Mouse (Mus musculus): Measurements from ENCODE around the gene Polr3g. TPM values are rescaled to one million over a fixed set of nuclear protein-coding genes. Genes with fewer than 3 reads are reported as not detected.
A peak's percentile ranks its signal among the peaks of the same experiment; 100 is the strongest.
"Not testable (repeated sequence)": the region's sequence is repeated elsewhere in the genome, so short reads cannot be mapped to it uniquely, and the experiment has no call there.

Gene Polr3g
- 17.7 and 24.9 TPM in 2 replicates for polyA plus RNA-seq (2016; fragmentation: Nextera tagmentation; extraction: Ambion mirVana)

- peak; percentile 95 for DNase-seq (ENCODE audit: low spot score)
- Histone ChIP-seq H3K4me1 (peaks cover 40% of the 10 kb centered on the region), H3K4me3 (peak within 1 kb of the TSS; percentile 89), H3K27ac (replicated peaks) (peak within 1 kb of the TSS; percentile 89), H3K36me3 (0 out of 2 replicates have a peak, but pooled peaks cover 4% of the 10 kb centered on the region), H3K9me3 (replicated peaks) (no peaks in the 10 kb centered on the region), H3K27me3 (ENCODE audit: low read depth, poor library complexity, severe bottlenecking) (peaks cover 9% of the 10 kb centered on the region)
- under 1% methylated on average over 61 of the region's 61 CpGs for WGBS
Measured at GRCm38 (mm10) chr13:81710775-81711545, at the start of gene Polr3g, which contains the start of gene Mblac2. TSS of gene Polr3g (minus strand) at chr13:81711013. TSS of gene Mblac2 (plus strand) at chr13:81711341.

GRCm38 (mm10) chr13:81760379-81760778 is 49.6 kb upstream of the Polr3g start:
- peak; percentile 46 for DNase-seq (ENCODE audit: low spot score)
- Histone ChIP-seq H3K4me3 (no peak overlapping the region), H3K27ac (replicated peaks) (no peak overlapping the region), H3K36me3 (no peaks in the 10 kb centered on the region), H3K4me1 (no peaks in the 10 kb centered on the region), H3K9me3 (replicated peaks) (no peaks in the 10 kb centered on the region), H3K27me3 (ENCODE audit: low read depth, poor library complexity, severe bottlenecking) (no peaks in the 10 kb centered on the region)
- WGBS, result 37% methylated on average over 3 of the region's 3 CpGs

- Histone ChIP-seq H3K27me3 (ENCODE audit: low read depth, poor library complexity, severe bottlenecking) (no peaks in the 10 kb centered on the region), H3K9me3 (replicated peaks) (no peaks in the 10 kb centered on the region), H3K27ac (replicated peaks) (no peak overlapping the region), H3K36me3 (no peaks in the 10 kb centered on the region), H3K4me1 (no peaks in the 10 kb centered on the region), H3K4me3 (no peak overlapping the region)
- 92% methylated on average over 5 of the region's 5 CpGs for WGBS
- DNase-seq (ENCODE audit: low spot score), result no peak
Measured at GRCm38 (mm10) chr13:81757058-81757660, 46.3 kb upstream of the Polr3g start.

GRCm38 (mm10) chr13:81755324-81755723 is 44.5 kb upstream of the Polr3g start:
- no peak for DNase-seq (ENCODE audit: low spot score)
- Histone ChIP-seq H3K36me3 (no peaks in the 10 kb centered on the region), H3K4me1 (no peaks in the 10 kb centered on the region), H3K27me3 (ENCODE audit: low read depth, poor library complexity, severe bottlenecking) (no peaks in the 10 kb centered on the region), H3K27ac (replicated peaks) (no peak overlapping the region), H3K9me3 (replicated peaks) (no peaks in the 10 kb centered on the region), H3K4me3 (no peak overlapping the region)
- WGBS, result 84% methylated on average over 1 of the region's 1 CpGs

- H3K4me3 ChIP-seq, result no peak overlapping the region
- no peaks in the 10 kb centered on the region for H3K4me1 ChIP-seq
- no peaks in the 10 kb centered on the region for H3K36me3 ChIP-seq
- no peak overlapping the region for H3K27ac ChIP-seq (replicated peaks)
- DNase-seq (ENCODE audit: low spot score), result no peak
- H3K27me3 ChIP-seq (ENCODE audit: low read depth, poor library complexity, severe bottlenecking), result no peaks in the 10 kb centered on the region
- no peaks in the 10 kb centered on the region for H3K9me3 ChIP-seq (replicated peaks)
Measured at GRCm38 (mm10) chr13:81754878-81755277, 44.1 kb upstream of the Polr3g start.

- Histone ChIP-seq H3K4me1 (0 out of 2 replicates have a peak, but pooled peaks cover 3% of the 10 kb centered on the region), H3K27ac (replicated peaks) (no peak overlapping the region), H3K36me3 (no peaks in the 10 kb centered on the region), H3K27me3 (ENCODE audit: low read depth, poor library complexity, severe bottlenecking) (no peaks in the 10 kb centered on the region), H3K9me3 (replicated peaks) (peaks cover 11% of the 10 kb centered on the region), H3K4me3 (no peak overlapping the region)
- WGBS, result 30% methylated on average over 2 of the region's 2 CpGs
- DNase-seq (ENCODE audit: low spot score), result no peak
Measured at GRCm38 (mm10) chr13:81744092-81744396, 33.2 kb upstream of the Polr3g start.

- no peaks in the 10 kb centered on the region for H3K36me3 ChIP-seq
- no peaks in the 10 kb centered on the region for H3K27me3 ChIP-seq (ENCODE audit: low read depth, poor library complexity, severe bottlenecking)
- no peak overlapping the region for H3K27ac ChIP-seq (replicated peaks)
- H3K9me3 ChIP-seq (replicated peaks), result peaks cover 11% of the 10 kb centered on the region
- 41% methylated on average over 10 of the region's 10 CpGs for WGBS
- 0 out of 2 replicates have a peak, but pooled peaks cover 3% of the 10 kb centered on the region for H3K4me1 ChIP-seq
- DNase-seq (ENCODE audit: low spot score), result no peak
- no peak overlapping the region for H3K4me3 ChIP-seq
Measured at GRCm38 (mm10) chr13:81743391-81744091, 32.7 kb upstream of the Polr3g start.

GRCm38 (mm10) chr13:81740898-81741297 is 30.1 kb upstream of the Polr3g start:
- Histone ChIP-seq H3K36me3 (no peaks in the 10 kb centered on the region), H3K9me3 (replicated peaks) (peaks cover under 1% of the 10 kb centered on the region; the same call in 1 of the 2 replicates), H3K27ac (replicated peaks) (no peak overlapping the region), H3K4me3 (no peak overlapping the region), H3K4me1 (0 out of 2 replicates have a peak, but pooled peaks cover 3% of the 10 kb centered on the region), H3K27me3 (ENCODE audit: low read depth, poor library complexity, severe bottlenecking) (no peaks in the 10 kb centered on the region)
- no peak for DNase-seq (ENCODE audit: low spot score)
- 45% methylated on average over 3 of the region's 3 CpGs for WGBS

- 93% methylated on average over 5 of the region's 5 CpGs for WGBS
- Histone ChIP-seq H3K27ac (replicated peaks) (no peak overlapping the region), H3K27me3 (ENCODE audit: low read depth, poor library complexity, severe bottlenecking) (no peaks in the 10 kb centered on the region), H3K36me3 (no peaks in the 10 kb centered on the region), H3K4me3 (no peak overlapping the region), H3K4me1 (no peaks in the 10 kb centered on the region), H3K9me3 (replicated peaks) (no peaks in the 10 kb centered on the region)
- DNase-seq (ENCODE audit: low spot score), result no peak
Measured at GRCm38 (mm10) chr13:81736606-81737005, 25.8 kb upstream of the Polr3g start.

GRCm38 (mm10) chr13:81730362-81730761 is 19.5 kb upstream of the Polr3g start:
- Histone ChIP-seq H3K27ac (replicated peaks) (no peak overlapping the region), H3K27me3 (ENCODE audit: low read depth, poor library complexity, severe bottlenecking) (no peaks in the 10 kb centered on the region), H3K36me3 (no peaks in the 10 kb centered on the region), H3K4me1 (no peaks in the 10 kb centered on the region), H3K4me3 (no peak overlapping the region), H3K9me3 (replicated peaks) (no peaks in the 10 kb centered on the region)
- no peak for DNase-seq (ENCODE audit: low spot score)
- 94% methylated on average over 1 of the region's 1 CpGs for WGBS

GRCm38 (mm10) chr13:81729102-81729501 is 18.3 kb upstream of the Polr3g start:
- Histone ChIP-seq H3K4me1 (no peaks in the 10 kb centered on the region), H3K27me3 (ENCODE audit: low read depth, poor library complexity, severe bottlenecking) (no peaks in the 10 kb centered on the region), H3K9me3 (replicated peaks) (no peaks in the 10 kb centered on the region), H3K27ac (replicated peaks) (no peak overlapping the region), H3K36me3 (no peaks in the 10 kb centered on the region), H3K4me3 (no peak overlapping the region)
- no peak for DNase-seq (ENCODE audit: low spot score)
- WGBS, result 90% methylated on average over 4 of the region's 4 CpGs

GRCm38 (mm10) chr13:81728141-81728540 is 17.3 kb upstream of the Polr3g start:
- H3K36me3 ChIP-seq; H3K4me3 ChIP-seq; H3K27ac ChIP-seq (replicated peaks); H3K4me1 ChIP-seq; DNase-seq (ENCODE audit: low spot score); H3K27me3 ChIP-seq (ENCODE audit: low read depth, poor library complexity, severe bottlenecking); H3K9me3 ChIP-seq (replicated peaks): not testable (repeated sequence)
- WGBS, result 55% methylated on average over 12 of the region's 12 CpGs

GRCm38 (mm10) chr13:81713896-81714295 is 3.1 kb upstream of the Polr3g start:
- Histone ChIP-seq H3K36me3 (no peaks in the 10 kb centered on the region), H3K4me3 (no peak overlapping the region), H3K4me1 (peaks cover 34% of the 10 kb centered on the region), H3K27ac (replicated peaks) (no peak overlapping the region), H3K9me3 (replicated peaks) (no peaks in the 10 kb centered on the region), H3K27me3 (ENCODE audit: low read depth, poor library complexity, severe bottlenecking) (peaks cover 9% of the 10 kb centered on the region)
- 86% methylated on average over 1 of the region's 1 CpGs for WGBS
- no peak for DNase-seq (ENCODE audit: low spot score)

Measured in midbrain, embryonic 10.5 days (tissue).